Mouse (Mus musculus) forebrain, embryonic 12.5 days (tissue): ENCODE results near the gene Dnah11. TPM values are rescaled to one million over a fixed set of nuclear protein-coding genes. Genes with fewer than 3 reads are reported as not detected.

ENCODE experiments used
- ATAC-seq: fragments of 200-750 bp; cut with Nextera tagmentation; 2 replicates; pipeline ENCODE4 v1.8.0; 2017; ENCODE audit warnings: moderate TSS enrichment; ENCODE audit not compliant: low FRiP score
- H3K27ac ChIP-seq: fragments of 300-500 bp; sonication (generic); 2 replicates; pipeline ENCODE4 v1.5.1; 2016; ENCODE audit warnings: mild to moderate bottlenecking
- H3K27me3 ChIP-seq: fragments of 300-500 bp; sonication (generic); 2 replicates; pipeline ENCODE4 v1.6.1; 2016; ENCODE audit warnings: mild to moderate bottlenecking
- H3K36me3 ChIP-seq: fragments of 300-500 bp; sonication (generic); replicated peaks from 2 replicates; pipeline ENCODE4 v1.6.1; 2016; ENCODE audit warnings: mild to moderate bottlenecking
- H3K4me1 ChIP-seq: fragments of 300-500 bp; sonication (generic); 2 replicates; pipeline ENCODE4 v1.6.1; 2016
- H3K4me2 ChIP-seq: fragments of 300-500 bp; sonication (generic); 2 replicates; pipeline ENCODE4 v1.6.1; 2016; ENCODE audit warnings: mild to moderate bottlenecking, moderate library complexity
- H3K4me3 ChIP-seq: fragments of 300-500 bp; sonication (generic); replicated peaks from 2 replicates; pipeline ENCODE4 v1.5.1; 2016; ENCODE audit warnings: mild to moderate bottlenecking
- H3K9ac ChIP-seq: fragments of 300-500 bp; sonication (generic); 2 replicates; pipeline ENCODE4 v1.6.1; 2016; ENCODE audit warnings: mild to moderate bottlenecking
- H3K9me3 ChIP-seq: fragments of 300-500 bp; sonication (generic); 2 replicates; pipeline ENCODE4 v1.6.1; 2016
- WGBS: fragments of 180-500 bp; shearing (Covaris S2); methylation state at CpG from one replicate; pipeline ENCODE4 v1.1.7; 2016; 5-methylcytosine and 5-hydroxymethylcytosine counted together
- polyA plus RNA-seq: library from polyadenylated mRNA; unstranded; fragments of >200 nt; fragmentation: Nextera tagmentation; extraction: Ambion mirVana; gene quantifications from 2 replicates; pipeline ENCODE4 v1.2.1, GENCODE M21; 2016

Gene Dnah11
- polyA plus RNA-seq, 1 experiment from 2014 or later, result 0.15 TPM

DNA sequence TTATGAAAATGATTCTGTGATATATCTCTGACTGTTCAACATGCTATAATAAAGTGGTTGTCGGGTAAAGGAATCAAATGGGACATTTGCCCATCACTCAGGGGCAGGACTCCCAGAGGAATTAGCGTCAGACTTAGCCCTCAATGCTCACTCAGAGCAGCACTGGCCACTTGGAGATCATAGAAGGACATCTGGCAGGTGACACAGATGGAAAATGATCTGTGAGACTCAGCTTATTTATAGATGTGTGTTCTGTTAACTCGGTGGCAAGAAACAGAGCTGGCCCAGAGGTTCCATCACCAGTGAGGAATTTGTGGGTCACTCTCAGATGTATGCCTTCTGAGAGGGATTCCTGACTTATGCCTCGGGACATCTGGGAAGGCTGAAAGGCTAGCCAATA, 173.1 kb downstream of the Dnah11 start:
- Histone ChIP-seq H3K27me3 (peaks cover 37% of the 10 kb centered on the region), H3K27ac (no peak overlapping the region), H3K4me3 (no peak overlapping the region), H3K9me3 (no peaks in the 10 kb centered on the region), H3K9ac (no peak overlapping the region), H3K36me3 (no peaks in the 10 kb centered on the region), H3K4me2 (no peak overlapping the region), H3K4me1 (peaks cover 5% of the 10 kb centered on the region; the same call in 1 of the 2 replicates)
- 80% methylated on average over 4 of the region's 4 CpGs for WGBS
- ATAC-seq, result no peak

DNA sequence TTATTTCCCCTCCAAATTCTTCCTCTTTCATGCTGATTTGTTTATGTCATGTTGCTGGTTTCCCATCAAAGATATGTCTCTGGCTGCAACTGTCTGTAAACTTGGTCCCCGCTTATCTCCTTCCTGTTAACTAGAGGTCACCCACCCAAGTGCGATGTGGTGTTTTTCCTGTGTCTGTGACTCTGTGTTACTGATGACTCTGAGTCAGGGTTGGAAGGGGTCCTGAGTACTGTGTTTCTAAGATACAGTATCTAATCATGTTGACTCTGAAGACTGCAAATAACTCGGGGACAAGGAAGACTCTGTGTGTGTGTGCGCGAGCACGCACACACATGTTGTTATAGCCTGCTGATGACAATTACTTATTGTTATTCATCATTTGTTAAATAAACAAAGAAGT, 179.9 kb downstream of the Dnah11 start:
- H3K4me2 ChIP-seq, result no peak overlapping the region
- no peaks in the 10 kb centered on the region for H3K9me3 ChIP-seq
- H3K27me3 ChIP-seq, result no peaks in the 10 kb centered on the region
- no peak overlapping the region for H3K9ac ChIP-seq
- no peak for ATAC-seq
- no peaks in the 10 kb centered on the region for H3K4me1 ChIP-seq
- 91% methylated on average over 6 of the region's 6 CpGs for WGBS
- no peak overlapping the region for H3K27ac ChIP-seq
- no peak overlapping the region for H3K4me3 ChIP-seq
- no peaks in the 10 kb centered on the region for H3K36me3 ChIP-seq

DNA sequence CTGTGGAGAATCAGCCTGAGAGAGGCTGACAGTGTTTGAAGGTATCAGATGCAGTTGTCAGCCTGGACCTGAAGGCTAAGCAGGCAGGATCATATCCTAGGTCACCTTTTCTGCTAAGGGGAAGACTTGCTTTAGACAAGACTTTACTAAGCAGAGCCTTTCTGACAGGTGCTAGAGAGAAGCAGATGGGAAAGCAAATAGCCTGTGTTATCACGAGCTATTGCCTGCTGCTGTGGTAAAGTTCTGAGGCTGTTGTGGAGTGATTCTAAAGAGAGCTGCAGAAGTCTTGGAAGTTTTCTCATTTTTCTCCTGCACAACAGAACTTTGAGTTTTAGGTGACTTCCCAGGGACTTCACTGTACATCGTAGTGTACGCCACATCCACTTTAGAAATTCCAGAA, 185.0 kb downstream of the Dnah11 start:
- Histone ChIP-seq H3K4me3 (no peak overlapping the region), H3K36me3 (no peaks in the 10 kb centered on the region), H3K27me3 (peaks cover 4% of the 10 kb centered on the region; the same call in 1 of the 2 replicates), H3K9ac (no peak overlapping the region), H3K9me3 (no peaks in the 10 kb centered on the region), H3K27ac (no peak overlapping the region), H3K4me1 (no peaks in the 10 kb centered on the region), H3K4me2 (no peak overlapping the region)
- WGBS, result 94% methylated on average over 3 of the region's 3 CpGs
- no peak for ATAC-seq

DNA sequence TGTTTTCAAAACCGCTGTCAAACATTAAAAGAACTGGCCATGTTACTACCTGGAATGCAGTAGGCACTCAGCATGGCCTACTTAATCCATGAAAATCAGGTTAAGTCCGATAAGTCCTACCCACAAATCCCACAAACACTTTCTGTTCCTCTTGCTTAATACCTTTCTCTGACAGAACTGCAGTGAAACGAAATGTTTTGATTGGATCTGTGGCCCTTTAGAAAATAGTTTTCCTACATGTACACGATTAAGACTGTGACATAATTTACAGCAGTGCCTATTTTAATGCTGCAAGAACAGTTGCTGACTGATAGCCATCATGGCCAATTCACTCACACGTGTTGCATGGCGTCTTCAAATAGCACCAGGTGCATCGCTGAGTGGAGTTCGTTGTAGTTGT, 186.9 kb downstream of the Dnah11 start:
- 92% methylated on average over 8 of the region's 8 CpGs for WGBS
- no peak for ATAC-seq
- H3K4me1 ChIP-seq, result no peaks in the 10 kb centered on the region

DNA sequence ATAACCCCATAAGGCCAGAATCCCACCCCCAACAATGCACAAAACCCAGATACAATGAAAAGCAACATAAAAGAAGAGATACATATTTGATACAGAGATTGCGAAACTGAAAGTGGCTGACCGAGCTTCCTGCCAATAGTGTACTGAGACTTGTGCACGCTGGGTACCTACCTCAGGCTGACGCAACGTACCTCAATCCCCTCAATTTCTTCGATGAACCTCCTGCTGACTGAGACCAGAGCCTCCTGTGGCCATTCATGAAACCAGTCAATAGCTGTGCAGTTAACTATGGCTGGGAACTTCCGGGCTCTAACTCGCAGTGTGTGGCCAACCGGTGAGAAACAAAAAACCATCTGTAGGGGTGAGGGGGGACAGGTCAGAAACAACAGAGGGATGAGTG, 203.9 kb downstream of the Dnah11 start:
- H3K27ac ChIP-seq, result no peak overlapping the region
- H3K36me3 ChIP-seq, result no peaks in the 10 kb centered on the region
- no peak overlapping the region for H3K4me2 ChIP-seq
- ATAC-seq, result no peak
- WGBS, result 39% methylated on average over 9 of the region's 9 CpGs
- no peaks in the 10 kb centered on the region for H3K9me3 ChIP-seq
- no peak overlapping the region for H3K9ac ChIP-seq
- H3K4me1 ChIP-seq, result peaks cover under 1% of the 10 kb centered on the region; the same call in 1 of the 2 replicates
- H3K27me3 ChIP-seq, result peaks cover 42% of the 10 kb centered on the region
- no peak overlapping the region for H3K4me3 ChIP-seq

More for the DNA sequence above, 186.9 kb downstream of the Dnah11 start:
- H3K27ac ChIP-seq, result no peak overlapping the region
- no peak overlapping the region for H3K4me3 ChIP-seq
- no peak overlapping the region for H3K9ac ChIP-seq
- H3K4me2 ChIP-seq, result no peak overlapping the region
- peaks cover 4% of the 10 kb centered on the region; the same call in 1 of the 2 replicates for H3K27me3 ChIP-seq
- H3K36me3 ChIP-seq, result no peaks in the 10 kb centered on the region
- no peaks in the 10 kb centered on the region for H3K9me3 ChIP-seq

DNA sequence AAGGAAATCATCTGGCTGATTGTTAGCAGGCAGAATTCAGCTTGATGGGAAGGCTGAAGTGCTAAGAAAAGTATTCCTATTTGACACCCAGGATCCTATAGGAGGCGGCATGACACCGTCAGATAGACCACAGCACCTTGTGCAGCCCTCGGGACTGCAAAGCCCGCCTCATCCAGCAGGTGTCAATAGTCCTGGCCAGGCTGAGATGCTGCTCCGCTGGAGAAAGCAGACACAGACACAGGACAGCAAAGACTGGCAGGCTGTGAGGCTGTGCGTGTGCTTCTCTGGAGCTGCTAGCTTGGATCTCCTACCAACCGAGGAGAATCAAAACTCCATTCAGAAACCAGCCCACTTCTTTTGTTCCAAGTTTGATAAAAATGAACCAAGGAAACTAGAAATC, 205.3 kb downstream of the Dnah11 start:
- peaks cover 42% of the 10 kb centered on the region for H3K27me3 ChIP-seq
- under 1% methylated on average over 7 of the region's 7 CpGs for WGBS

DNA sequence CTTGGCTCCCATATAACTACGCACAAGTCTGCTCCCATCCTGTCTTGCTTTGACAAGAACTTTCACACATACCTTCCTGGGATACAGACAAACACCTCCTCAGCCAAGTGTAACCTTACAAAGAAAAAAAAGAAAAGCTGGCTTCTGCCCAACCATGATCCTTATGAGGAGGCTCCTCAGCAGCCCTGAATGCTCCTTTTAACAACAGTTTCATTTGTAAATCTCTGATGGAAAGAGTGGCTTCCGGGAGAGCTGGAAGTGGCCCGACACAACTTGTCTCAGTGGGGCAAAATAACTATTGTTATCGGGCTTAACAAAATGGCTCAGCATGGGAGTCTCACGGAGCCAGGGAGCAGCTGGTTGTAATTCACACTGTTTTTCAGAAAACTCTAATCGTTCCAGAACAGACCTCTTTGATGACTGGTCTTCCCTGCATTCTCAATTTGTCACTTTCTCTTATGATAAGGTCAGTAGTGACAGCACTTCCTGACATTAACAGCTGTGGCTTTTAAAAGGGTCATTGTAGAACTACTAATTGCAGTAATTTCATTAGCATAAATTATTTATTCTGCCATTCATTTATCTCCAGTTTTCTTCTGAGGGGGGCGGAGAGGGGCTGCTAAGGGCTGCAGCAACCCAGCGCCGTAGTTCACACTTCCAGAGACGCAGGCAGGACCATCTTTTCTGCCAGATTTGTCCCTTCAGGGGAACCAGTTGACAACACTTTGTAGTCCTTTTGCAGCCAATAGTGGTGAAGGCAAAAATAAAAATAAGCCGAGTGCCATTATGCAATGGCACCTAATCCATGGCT, 209.6 kb downstream of the Dnah11 start:
- Histone ChIP-seq H3K9me3 (no peaks in the 10 kb centered on the region), H3K27ac (no peak overlapping the region), H3K36me3 (no peaks in the 10 kb centered on the region), H3K4me3 (no peak overlapping the region), H3K4me2 (peak overlapping the region; percentile 34), H3K27me3 (peaks cover 56% of the 10 kb centered on the region), H3K4me1 (peaks cover 15% of the 10 kb centered on the region), H3K9ac (no peak overlapping the region)
- 3% methylated on average over 11 of the region's 11 CpGs for WGBS
- peak; percentile 83 for ATAC-seq

More for the DNA sequence above, 205.3 kb downstream of the Dnah11 start:
- Histone ChIP-seq H3K4me1 (peaks cover 14% of the 10 kb centered on the region), H3K9ac (no peak overlapping the region), H3K4me3 (no peak overlapping the region), H3K4me2 (no peak overlapping the region), H3K9me3 (no peaks in the 10 kb centered on the region), H3K36me3 (no peaks in the 10 kb centered on the region), H3K27ac (no peak overlapping the region)
- peak; percentile 94 for ATAC-seq

DNA sequence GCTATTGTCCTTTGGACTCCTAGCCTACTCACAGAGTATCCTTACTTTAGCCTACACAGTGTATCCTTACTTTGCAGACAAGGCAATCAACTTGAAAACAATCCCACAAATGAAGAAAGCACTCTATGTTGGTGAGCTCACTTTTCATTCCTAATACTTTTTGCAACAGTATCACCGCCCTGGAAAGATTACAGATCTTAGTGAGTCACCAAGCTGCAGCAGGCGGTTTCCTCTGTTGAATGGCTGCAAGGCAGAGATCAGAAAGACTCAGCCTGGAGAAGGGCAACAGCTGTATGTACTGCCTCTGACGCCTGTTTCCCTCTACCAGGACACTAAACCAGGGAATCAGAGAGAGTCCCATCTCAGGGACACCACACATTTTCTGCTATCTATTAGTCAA, 218.5 kb downstream of the Dnah11 start:
- Histone ChIP-seq H3K9me3 (no peaks in the 10 kb centered on the region), H3K27ac (no peak overlapping the region), H3K36me3 (no peaks in the 10 kb centered on the region), H3K4me1 (no peaks in the 10 kb centered on the region), H3K4me3 (no peak overlapping the region), H3K9ac (no peak overlapping the region), H3K4me2 (no peak overlapping the region), H3K27me3 (peaks cover 30% of the 10 kb centered on the region)
- 79% methylated on average over 3 of the region's 3 CpGs for WGBS
- ATAC-seq, result no peak

DNA sequence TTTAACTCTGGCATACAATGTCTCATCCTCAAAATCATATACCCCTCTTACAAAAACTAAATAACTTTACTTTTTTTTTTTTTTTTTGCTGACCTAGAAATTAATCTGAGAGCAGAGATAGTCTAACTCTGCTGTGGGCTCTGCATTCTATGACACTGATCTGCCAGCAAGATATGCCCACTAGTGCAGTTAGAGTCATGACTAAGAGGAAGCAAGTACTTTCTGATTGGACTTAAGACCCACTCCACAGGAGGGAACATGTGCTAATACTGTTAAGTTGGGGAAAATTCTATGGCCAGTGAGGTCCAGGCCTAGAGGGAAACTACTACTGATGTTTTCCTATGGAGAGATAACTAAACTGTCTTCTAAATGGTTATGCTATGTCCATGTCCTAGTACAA, 225.1 kb downstream of the Dnah11 start:
- H3K9me3 ChIP-seq, result no peaks in the 10 kb centered on the region
- peaks cover 15% of the 10 kb centered on the region; the same call in 1 of the 2 replicates for H3K27me3 ChIP-seq
- no peak for ATAC-seq

DNA sequence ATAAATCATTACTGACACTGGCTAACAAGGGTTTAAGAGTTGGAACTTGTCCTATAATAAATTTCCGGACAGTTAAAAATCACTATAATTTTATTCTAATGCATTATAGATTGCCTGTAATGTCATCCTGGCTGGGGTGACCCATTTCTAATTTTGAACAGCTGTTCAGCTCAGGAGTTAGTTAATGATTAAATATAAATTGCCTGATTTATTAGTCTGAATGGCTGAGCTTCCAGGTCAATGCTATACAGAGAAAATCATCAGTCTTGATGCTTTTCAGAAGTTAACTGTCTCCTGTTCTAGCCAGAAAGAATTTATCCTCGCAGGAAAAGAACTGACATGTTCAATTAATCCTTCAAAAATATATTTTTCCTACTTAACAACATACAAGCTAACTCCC, 236.1 kb downstream of the Dnah11 start:
- Histone ChIP-seq H3K36me3 (no peaks in the 10 kb centered on the region), H3K9me3 (no peaks in the 10 kb centered on the region), H3K27me3 (no peaks in the 10 kb centered on the region), H3K27ac (no peak overlapping the region), H3K4me2 (no peak overlapping the region), H3K9ac (no peak overlapping the region), H3K4me1 (no peaks in the 10 kb centered on the region), H3K4me3 (no peak overlapping the region)
- WGBS, result 84% methylated on average over 2 of the region's 2 CpGs
- no peak for ATAC-seq

More for the DNA sequence above, 225.1 kb downstream of the Dnah11 start:
- no peak overlapping the region for H3K27ac ChIP-seq
- H3K4me1 ChIP-seq, result no peaks in the 10 kb centered on the region
- H3K9ac ChIP-seq, result no peak overlapping the region
- no peak overlapping the region for H3K4me2 ChIP-seq
- no peaks in the 10 kb centered on the region for H3K36me3 ChIP-seq
- no peak overlapping the region for H3K4me3 ChIP-seq

DNA sequence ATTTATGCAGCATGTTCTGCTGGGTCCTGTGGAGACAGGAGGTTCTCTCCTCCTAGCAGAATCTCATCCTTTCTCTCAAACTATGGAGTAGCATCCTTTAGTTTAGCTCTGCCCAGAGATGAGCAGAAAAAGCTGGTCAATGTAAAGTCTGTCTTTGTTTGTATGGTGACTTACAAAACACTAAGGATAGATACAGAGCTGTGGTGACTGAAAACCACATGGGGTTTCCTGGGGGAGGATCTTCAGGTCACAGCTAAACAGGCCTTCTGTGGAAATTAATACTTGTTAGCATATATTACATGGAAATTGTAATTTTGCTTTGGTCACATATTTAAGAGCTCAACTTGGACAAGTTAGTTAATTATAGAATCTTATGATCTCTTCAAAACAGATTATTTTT, 239.6 kb downstream of the Dnah11 start:
- ATAC-seq, result no peak

DNA sequence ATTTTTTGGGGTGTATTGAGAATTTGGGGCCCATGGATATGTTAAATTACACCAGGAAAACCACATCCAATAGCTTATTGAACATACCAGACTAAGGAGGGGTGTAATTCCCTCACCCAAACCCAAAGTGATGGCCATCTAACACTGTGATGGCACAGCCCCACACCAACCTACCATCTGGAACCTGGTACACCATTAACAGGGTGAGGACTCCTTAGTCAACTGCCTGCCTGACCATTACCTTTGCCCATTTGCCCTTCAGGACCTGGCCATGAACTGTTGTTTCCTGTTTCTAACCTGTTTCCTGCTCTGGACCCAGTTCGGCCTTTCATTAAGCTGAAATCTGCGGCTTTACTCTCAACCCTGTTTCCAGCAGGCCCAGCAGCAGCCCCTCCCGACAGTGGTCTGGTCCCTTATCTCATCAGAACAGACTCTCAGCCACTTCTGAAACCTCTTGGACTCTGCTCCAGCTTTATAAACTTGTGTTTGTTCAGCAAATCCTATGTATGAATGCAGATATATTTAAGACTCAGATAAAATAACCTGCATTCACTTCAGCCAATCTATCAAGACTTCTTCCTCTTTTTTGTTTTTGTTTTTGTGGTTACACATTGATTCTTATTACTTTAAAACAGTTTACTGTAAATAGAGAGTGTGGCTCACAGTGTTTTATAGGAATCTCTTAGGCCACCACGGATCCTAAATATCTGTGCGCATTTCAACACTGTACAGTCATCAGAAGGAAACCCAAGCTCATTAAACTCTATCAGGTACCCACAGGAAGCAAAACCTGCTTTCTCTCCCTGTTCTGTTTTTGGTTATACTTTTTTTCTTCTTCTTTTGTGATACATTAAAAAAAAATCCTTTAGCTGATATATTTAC, 251.8 kb downstream of the Dnah11 start:
- 89% methylated on average over 5 of the region's 5 CpGs for WGBS
- Histone ChIP-seq H3K36me3 (no peaks in the 10 kb centered on the region), H3K9ac (no peak overlapping the region), H3K27me3 (no peaks in the 10 kb centered on the region), H3K9me3 (no peaks in the 10 kb centered on the region), H3K27ac (no peak overlapping the region), H3K4me1 (no peaks in the 10 kb centered on the region), H3K4me3 (no peak overlapping the region), H3K4me2 (no peak overlapping the region)
- no peak for ATAC-seq

More for the DNA sequence above, 239.6 kb downstream of the Dnah11 start:
- Histone ChIP-seq H3K4me2 (no peak overlapping the region), H3K27ac (no peak overlapping the region), H3K9ac (no peak overlapping the region), H3K4me1 (0 out of 2 replicates have a peak, but pooled peaks cover under 1% of the 10 kb centered on the region), H3K27me3 (0 out of 2 replicates have a peak, but pooled peaks cover 3% of the 10 kb centered on the region), H3K4me3 (no peak overlapping the region), H3K36me3 (no peaks in the 10 kb centered on the region), H3K9me3 (no peaks in the 10 kb centered on the region)
